Mouse (Mus musculus) kidney, postnatal 4 days (tissue): ENCODE results near the gene Nt5dc3.

Experiments used
- DNase-seq, 2 experiments: peaks; one replicate each; pipeline ENCODE4 v3.0.0; 2021; ENCODE audit warnings: mixed read lengths in 2 of 2

Gene Nt5dc3

GRCm38 (mm10) chr10:86819649-86820165 is 40.9 kb downstream of the Nt5dc3 start:
- peak; percentile 33 to 46 for DNase-seq

- DNase-seq, result no peak
These were observed 42.2 kb downstream of the Nt5dc3 start for GRCm38 (mm10) chr10:86821014-86821413.

GRCm38 (mm10) chr10:86824093-86824492 is 45.3 kb downstream of the Nt5dc3 start:
- no peak for DNase-seq

GRCm38 (mm10) chr10:86824871-86825270 is 46.1 kb downstream of the Nt5dc3 start:
- peak; percentile 53 to 74 for DNase-seq

- peak; percentile 61 to 70 for DNase-seq
These were observed 47.2 kb downstream of the Nt5dc3 start for GRCm38 (mm10) chr10:86825871-86826522.

- DNase-seq, result no peak
These were observed 48.1 kb downstream of the Nt5dc3 start for GRCm38 (mm10) chr10:86826929-86827328.

GRCm38 (mm10) chr10:86828221-86829135 is 49.7 kb downstream of the Nt5dc3 start:
- DNase-seq, result no peak

GRCm38 (mm10) chr10:86829515-86829914 is 50.7 kb downstream of the Nt5dc3 start:
- no peak for DNase-seq

- DNase-seq, result no peak
These were observed 58.0 kb downstream of the Nt5dc3 start for GRCm38 (mm10) chr10:86836784-86837183.

- DNase-seq, result no peak
These were observed 60.0 kb downstream of the Nt5dc3 start for GRCm38 (mm10) chr10:86838827-86839226.

GRCm38 (mm10) chr10:86842659-86843058 is 63.9 kb downstream of the Nt5dc3 start:
- no peak for DNase-seq

GRCm38 (mm10) chr10:86846926-86847467 is 68.2 kb downstream of the Nt5dc3 start:
- no peak for DNase-seq

GRCm38 (mm10) chr10:86849087-86849486 is 70.3 kb downstream of the Nt5dc3 start:
- no peak for DNase-seq

GRCm38 (mm10) chr10:86849508-86849907 is 70.7 kb downstream of the Nt5dc3 start:
- DNase-seq, result no peak

- DNase-seq, result no peak
These were observed 73.4 kb downstream of the Nt5dc3 start for GRCm38 (mm10) chr10:86852160-86852559.

- no peak for DNase-seq
These were observed 74.6 kb downstream of the Nt5dc3 start for GRCm38 (mm10) chr10:86853433-86853832.

- DNase-seq, result no peak
These were observed 81.6 kb downstream of the Nt5dc3 start for GRCm38 (mm10) chr10:86860396-86860795.

GRCm38 (mm10) chr10:86862496-86862895 is 83.7 kb downstream of the Nt5dc3 start:
- DNase-seq, result no peak

GRCm38 (mm10) chr10:86863429-86863828 is 84.6 kb downstream of the Nt5dc3 start:
- no peak for DNase-seq

- DNase-seq, result no peak
These were observed 93.3 kb downstream of the Nt5dc3 start for GRCm38 (mm10) chr10:86872121-86872520.

GRCm38 (mm10) chr10:86872591-86872990 is 93.8 kb downstream of the Nt5dc3 start:
- DNase-seq, result no peak

- peak; percentile 6 to 22 for DNase-seq
These were observed 99.9 kb downstream of the Nt5dc3 start for GRCm38 (mm10) chr10:86878721-86879120.

GRCm38 (mm10) chr10:86880071-86880806 is 101.4 kb downstream of the Nt5dc3 start:
- no peak for DNase-seq
